Mouse (Mus musculus) midbrain, embryonic 11.5 days (tissue): ENCODE results near the gene Ubqln4. TPM values are rescaled to one million over a fixed set of nuclear protein-coding genes. Genes with fewer than 3 reads are reported as not detected.

Experiments used
- ATAC-seq: fragments of 200-750 bp; cut with Nextera tagmentation; 2 replicates; pipeline ENCODE4 v1.8.0; 2017; ENCODE audit warnings: moderate TSS enrichment, moderate library complexity; ENCODE audit not compliant: low FRiP score
- DNase-seq: peaks from one replicate; pipeline ENCODE4 v3.0.0; 2015; ENCODE audit warnings: low spot score; ENCODE audit errors: missing footprints
- H3K27ac ChIP-seq: fragments of 300-500 bp; sonication (generic); 2 replicates; pipeline ENCODE4 v1.5.1; 2014; ENCODE audit warnings: low read depth, low read length
- H3K27me3 ChIP-seq: fragments of 300-500 bp; sonication (generic); 2 replicates; pipeline ENCODE4 v1.6.1; 2014; ENCODE audit warnings: mild to moderate bottlenecking, low read length, moderate library complexity, mixed read lengths; ENCODE audit not compliant: control insufficient read depth, insufficient read depth
- H3K36me3 ChIP-seq: fragments of 300-500 bp; sonication (generic); 2 replicates; pipeline ENCODE4 v1.6.1; 2014; ENCODE audit warnings: mild to moderate bottlenecking, low read length, moderate library complexity, mixed read lengths; ENCODE audit not compliant: control insufficient read depth, insufficient read depth
- H3K4me1 ChIP-seq: fragments of 300-500 bp; sonication (generic); 2 replicates; pipeline ENCODE4 v1.6.1; 2014; ENCODE audit warnings: low read length; ENCODE audit not compliant: control insufficient read depth, insufficient read depth
- H3K4me2 ChIP-seq: fragments of 300-500 bp; sonication (generic); 2 replicates; pipeline ENCODE4 v1.6.1; 2014; ENCODE audit warnings: mild to moderate bottlenecking, moderate library complexity
- H3K4me3 ChIP-seq: fragments of 300-500 bp; sonication (generic); 2 replicates; pipeline ENCODE4 v1.5.1; 2014; ENCODE audit warnings: low read depth, low read length
- H3K9ac ChIP-seq: fragments of 300-500 bp; sonication (generic); 2 replicates; pipeline ENCODE4 v1.6.1; 2014; ENCODE audit warnings: low read length
- H3K9me3 ChIP-seq: fragments of 300-500 bp; sonication (generic); 2 replicates; pipeline ENCODE4 v1.6.1; 2016; ENCODE audit warnings: low read length; ENCODE audit not compliant: control insufficient read depth
- WGBS: fragments of 180-500 bp; shearing (Covaris S2); extraction: QIAGEN DNeasy Blood & Tissue Kit; methylation state at CpG from one replicate; pipeline ENCODE4 v1.1.7; 2014; 5-methylcytosine and 5-hydroxymethylcytosine counted together
- polyA plus RNA-seq: library from polyadenylated mRNA; unstranded; fragments of >200 nt; fragmentation: Nextera tagmentation; extraction: Ambion mirVana; gene quantifications from 2 replicates; pipeline ENCODE4 v1.2.1, GENCODE M21; 2014

Gene Ubqln4
- polyA plus RNA-seq, 1 experiment from 2014 or later = 72.4 TPM

GRCm38 (mm10) chr3:88544514-88544913, 9.0 kb upstream of the Ubqln4 start:
- Histone ChIP-seq H3K4me1 (peaks cover 14% of the 10 kb centered on the region), H3K9me3 (no peaks in the 10 kb centered on the region), H3K9ac (no peak overlapping the region), H3K36me3 (peaks cover 3% of the 10 kb centered on the region; the same call in 1 of the 2 replicates), H3K4me2 (no peak overlapping the region), H3K27me3 (no peaks in the 10 kb centered on the region), H3K27ac (no peak overlapping the region), H3K4me3 (no peak overlapping the region)
- peak; percentile 84 for DNase-seq
- WGBS = 37% methylated on average over 5 of the region's 5 CpGs
- ATAC-seq = no peak

- H3K9ac ChIP-seq = no peak overlapping the region
- 72% methylated on average over 20 of the region's 20 CpGs for WGBS
- no peak overlapping the region for H3K4me2 ChIP-seq
- H3K27me3 ChIP-seq = no peaks in the 10 kb centered on the region
- H3K27ac ChIP-seq = no peak overlapping the region
- peaks cover 2% of the 10 kb centered on the region; the same call in 1 of the 2 replicates for H3K36me3 ChIP-seq
- H3K4me3 ChIP-seq = no peak overlapping the region
- no peaks in the 10 kb centered on the region for H3K9me3 ChIP-seq
- no peak for ATAC-seq
- peaks cover 9% of the 10 kb centered on the region for H3K4me1 ChIP-seq
- DNase-seq = peak; percentile 68
Measured at GRCm38 (mm10) chr3:88544955-88545591, 8.5 kb upstream of the Ubqln4 start.

GRCm38 (mm10) chr3:88546674-88547418, 6.7 kb upstream of the Ubqln4 start:
- Histone ChIP-seq H3K4me1 (peaks cover 3% of the 10 kb centered on the region), H3K36me3 (no peaks in the 10 kb centered on the region), H3K4me2 (no peak overlapping the region), H3K27me3 (no peaks in the 10 kb centered on the region), H3K9me3 (no peaks in the 10 kb centered on the region), H3K27ac (no peak overlapping the region), H3K4me3 (no peak overlapping the region), H3K9ac (no peak overlapping the region)
- peak; percentile 51 for DNase-seq
- ATAC-seq = no peak
- WGBS = 81% methylated on average over 6 of the region's 6 CpGs

GRCm38 (mm10) chr3:88548180-88548917, 5.2 kb upstream of the Ubqln4 start, which contains the start of gene Rab25:
TSS of gene Rab25 (minus strand) at chr3:88548300.
- ATAC-seq (no peak), DNase-seq (peak; percentile 61)
- no peak within 1 kb of the TSS for H3K4me2 ChIP-seq
- no peak within 1 kb of the TSS for H3K9ac ChIP-seq
- WGBS = 49% methylated on average over 18 of the region's 18 CpGs
- no peaks in the 10 kb centered on the region for H3K36me3 ChIP-seq
- H3K27ac ChIP-seq = no peak within 1 kb of the TSS
- H3K27me3 ChIP-seq = no peaks in the 10 kb centered on the region
- no peaks in the 10 kb centered on the region for H3K9me3 ChIP-seq
- H3K4me1 ChIP-seq = peaks cover 8% of the 10 kb centered on the region
- H3K4me3 ChIP-seq = no peak within 1 kb of the TSS

GRCm38 (mm10) chr3:88551586-88551985, 2.0 kb upstream of the Ubqln4 start:
- DNase-seq (peak; percentile 73), ATAC-seq (no peak)
- no peak overlapping the region for H3K9ac ChIP-seq
- H3K4me1 ChIP-seq = peaks cover 13% of the 10 kb centered on the region
- no peaks in the 10 kb centered on the region for H3K27me3 ChIP-seq
- H3K4me3 ChIP-seq = no peak overlapping the region
- WGBS = 83% methylated on average over 4 of the region's 4 CpGs
- no peak overlapping the region for H3K27ac ChIP-seq
- no peak overlapping the region for H3K4me2 ChIP-seq
- H3K9me3 ChIP-seq = no peaks in the 10 kb centered on the region
- H3K36me3 ChIP-seq = peaks cover 7% of the 10 kb centered on the region; the same call in 1 of the 2 replicates

GRCm38 (mm10) chr3:88552082-88552645, 1.4 kb upstream of the Ubqln4 start:
- ATAC-seq = no peak
- peak overlapping the region; percentile 79 for H3K4me3 ChIP-seq
- H3K27ac ChIP-seq = no peak overlapping the region
- 25% methylated on average over 16 of the region's 16 CpGs for WGBS
- DNase-seq = peak; percentile 81
- no peaks in the 10 kb centered on the region for H3K27me3 ChIP-seq
- no peaks in the 10 kb centered on the region for H3K9me3 ChIP-seq
- peaks cover 9% of the 10 kb centered on the region; the same call in 1 of the 2 replicates for H3K36me3 ChIP-seq
- H3K4me2 ChIP-seq = peak overlapping the region; percentile 66
- peak overlapping the region; percentile 63 for H3K9ac ChIP-seq
- peaks cover 13% of the 10 kb centered on the region for H3K4me1 ChIP-seq

- Histone ChIP-seq H3K4me1 (peaks cover 13% of the 10 kb centered on the region), H3K27ac (peak within 1 kb of the TSS; percentile 93), H3K9ac (peak within 1 kb of the TSS; percentile 80), H3K4me3 (peak within 1 kb of the TSS; percentile 79), H3K9me3 (no peaks in the 10 kb centered on the region), H3K36me3 (peaks cover 12% of the 10 kb centered on the region; the same call in 1 of the 2 replicates), H3K4me2 (peak within 1 kb of the TSS; percentile 66), H3K27me3 (no peaks in the 10 kb centered on the region)
- ATAC-seq (peak; percentile 90), DNase-seq (peak; percentile 100)
- WGBS = under 1% methylated on average over 48 of the region's 48 CpGs
Measured at GRCm38 (mm10) chr3:88552676-88553524, 658 bp upstream of the Ubqln4 start, which contains the start of gene Lamtor2. TSS of gene Lamtor2 (minus strand) at chr3:88553074.
